Mouse (Mus musculus): ENCODE data around the gene Chst10. TPM values are rescaled to one million over a fixed set of nuclear protein-coding genes. Genes with fewer than 3 reads are reported as not detected.

Gene Chst10
- polyA plus RNA-seq, 1 experiment from 2014 or later = 5.6 TPM

GRCm38 (mm10) chr1:38819691-38820090 lies 78.3 kb downstream of the Chst10 start:
- no peak for ATAC-seq (ENCODE audit: insufficient number of reproducible peaks, insufficient read depth, low FRiP score, low read depth)
- Histone ChIP-seq H3K27ac (ENCODE audit: low read length) (no peak overlapping the region), H3K9me3 (ENCODE audit: control insufficient read depth, low read depth, low read length) (no peaks in the 10 kb centered on the region), H3K4me1 (ENCODE audit: control insufficient read depth, insufficient read depth, low read length) (no peaks in the 10 kb centered on the region), H3K36me3 (ENCODE audit: control insufficient read depth, insufficient read depth, low read length) (no peaks in the 10 kb centered on the region), H3K4me3 (ENCODE audit: low read depth, low read length) (no peak overlapping the region), H3K9ac (replicated peaks; ENCODE audit: low read depth, low read length) (no peak overlapping the region), H3K27me3 (ENCODE audit: control insufficient read depth, insufficient read depth, low read length) (no peaks in the 10 kb centered on the region), H3K4me2 (replicated peaks; ENCODE audit: low read depth, low read length) (no peak overlapping the region)

GRCm38 (mm10) chr1:38817671-38818070 lies 80.3 kb downstream of the Chst10 start:
- no peak for ATAC-seq (ENCODE audit: insufficient number of reproducible peaks, insufficient read depth, low FRiP score, low read depth)

GRCm38 (mm10) chr1:38817268-38817667 lies 80.7 kb downstream of the Chst10 start:
- no peak overlapping the region for H3K4me3 ChIP-seq (ENCODE audit: low read depth, low read length)
- WGBS = 60% methylated on average over 9 of the region's 9 CpGs
- H3K9ac ChIP-seq (replicated peaks; ENCODE audit: low read depth, low read length) = no peak overlapping the region
- H3K27ac ChIP-seq (ENCODE audit: low read length) = no peak overlapping the region
- no peaks in the 10 kb centered on the region for H3K9me3 ChIP-seq (ENCODE audit: control insufficient read depth, low read depth, low read length)
- no peaks in the 10 kb centered on the region for H3K27me3 ChIP-seq (ENCODE audit: control insufficient read depth, insufficient read depth, low read length)
- ATAC-seq (ENCODE audit: insufficient number of reproducible peaks, insufficient read depth, low FRiP score, low read depth) = no peak
- no peak overlapping the region for H3K4me2 ChIP-seq (replicated peaks; ENCODE audit: low read depth, low read length)
- H3K36me3 ChIP-seq (ENCODE audit: control insufficient read depth, insufficient read depth, low read length) = no peaks in the 10 kb centered on the region
- no peaks in the 10 kb centered on the region for H3K4me1 ChIP-seq (ENCODE audit: control insufficient read depth, insufficient read depth, low read length)

More at GRCm38 (mm10) chr1:38817671-38818070, 80.3 kb downstream of the Chst10 start:
- Histone ChIP-seq H3K9me3 (ENCODE audit: control insufficient read depth, low read depth, low read length) (no peaks in the 10 kb centered on the region), H3K4me3 (ENCODE audit: low read depth, low read length) (no peak overlapping the region), H3K36me3 (ENCODE audit: control insufficient read depth, insufficient read depth, low read length) (no peaks in the 10 kb centered on the region), H3K4me1 (ENCODE audit: control insufficient read depth, insufficient read depth, low read length) (no peaks in the 10 kb centered on the region), H3K27me3 (ENCODE audit: control insufficient read depth, insufficient read depth, low read length) (no peaks in the 10 kb centered on the region), H3K9ac (replicated peaks; ENCODE audit: low read depth, low read length) (no peak overlapping the region), H3K4me2 (replicated peaks; ENCODE audit: low read depth, low read length) (no peak overlapping the region), H3K27ac (ENCODE audit: low read length) (no peak overlapping the region)
- 79% methylated on average over 3 of the region's 3 CpGs for WGBS

GRCm38 (mm10) chr1:38816306-38816705 lies 81.7 kb downstream of the Chst10 start:
- WGBS = 47% methylated on average over 4 of the region's 4 CpGs
- no peak overlapping the region for H3K4me2 ChIP-seq (replicated peaks; ENCODE audit: low read depth, low read length)
- no peaks in the 10 kb centered on the region for H3K9me3 ChIP-seq (ENCODE audit: control insufficient read depth, low read depth, low read length)
- no peaks in the 10 kb centered on the region for H3K27me3 ChIP-seq (ENCODE audit: control insufficient read depth, insufficient read depth, low read length)
- no peak for ATAC-seq (ENCODE audit: insufficient number of reproducible peaks, insufficient read depth, low FRiP score, low read depth)
- no peaks in the 10 kb centered on the region for H3K4me1 ChIP-seq (ENCODE audit: control insufficient read depth, insufficient read depth, low read length)
- H3K27ac ChIP-seq (ENCODE audit: low read length) = no peak overlapping the region
- no peak overlapping the region for H3K4me3 ChIP-seq (ENCODE audit: low read depth, low read length)
- H3K9ac ChIP-seq (replicated peaks; ENCODE audit: low read depth, low read length) = no peak overlapping the region
- no peaks in the 10 kb centered on the region for H3K36me3 ChIP-seq (ENCODE audit: control insufficient read depth, insufficient read depth, low read length)

Other genes starting within 250 kb of the Chst10 start
- 8.0 and 8.2 TPM in 2 replicates for gene Aff3, start 233.2 kb downstream of the Chst10 start, polyA plus RNA-seq (2014; fragmentation: Nextera tagmentation; extraction: Ambion mirVana)
- gene Lonrf2, start 61.5 kb downstream of the Chst10 start, polyA plus RNA-seq (2014; fragmentation: Nextera tagmentation; extraction: Ambion mirVana) = 2.0 and 2.2 TPM in 2 replicates
- not detected in 2 replicates for gene Nms, start 41.0 kb upstream of the Chst10 start, polyA plus RNA-seq (2014; fragmentation: Nextera tagmentation; extraction: Ambion mirVana)
- 166 and 171 TPM in 2 replicates for gene Pdcl3, start 87.4 kb upstream of the Chst10 start, polyA plus RNA-seq (2014; fragmentation: Nextera tagmentation; extraction: Ambion mirVana)